Mouse (Mus musculus): ENCODE measurements around the gene Dclk2.

Dclk2 gene

DNA sequence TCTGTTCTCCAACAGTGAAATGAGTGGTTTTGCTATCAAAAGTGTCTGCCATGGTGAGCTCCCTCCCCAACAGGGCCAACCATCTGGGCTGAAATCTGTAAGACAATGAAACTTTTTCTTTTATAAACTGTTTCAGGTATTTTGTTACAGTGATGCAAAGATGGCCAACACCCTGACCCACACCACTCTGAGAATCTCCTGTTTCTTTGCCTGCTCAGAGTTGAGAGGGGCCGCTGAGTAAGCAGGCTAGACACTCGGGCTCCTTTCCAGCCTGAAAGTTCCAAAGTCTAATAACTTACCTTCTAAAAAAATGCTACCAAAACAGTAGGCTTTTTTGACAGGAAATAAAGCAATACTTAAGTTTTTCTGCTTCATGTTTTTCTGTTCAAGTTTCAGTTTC lies 78.2 kb downstream of the Dclk2 start:
- no peak for DNase-seq (ENCODE audit: low spot score)

DNA sequence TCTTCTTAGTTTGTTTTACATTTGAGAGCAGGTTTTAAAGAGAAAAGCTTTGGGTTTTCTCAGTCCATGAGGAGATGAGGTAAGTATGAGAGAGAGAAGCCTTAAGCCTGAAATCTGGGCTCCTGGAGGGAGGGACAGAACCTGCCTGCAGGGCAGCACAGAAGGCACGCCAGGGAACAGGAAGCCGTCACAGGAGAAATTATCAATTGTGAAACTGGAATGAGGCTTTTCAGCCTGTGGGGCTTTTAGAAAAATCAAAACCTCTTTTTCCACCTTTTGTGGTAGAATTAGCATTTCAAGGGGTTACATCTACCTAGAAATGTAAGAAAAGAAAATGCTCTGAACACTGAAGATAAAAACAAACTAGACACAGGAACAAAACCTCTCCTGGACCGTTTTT lies 81.0 kb downstream of the Dclk2 start:
- no peak for DNase-seq (ENCODE audit: low spot score)

GRCm38 (mm10) chr3:86837386-86837785 lies 83.3 kb downstream of the Dclk2 start:
- DNase-seq (ENCODE audit: low spot score) = no peak

DNA sequence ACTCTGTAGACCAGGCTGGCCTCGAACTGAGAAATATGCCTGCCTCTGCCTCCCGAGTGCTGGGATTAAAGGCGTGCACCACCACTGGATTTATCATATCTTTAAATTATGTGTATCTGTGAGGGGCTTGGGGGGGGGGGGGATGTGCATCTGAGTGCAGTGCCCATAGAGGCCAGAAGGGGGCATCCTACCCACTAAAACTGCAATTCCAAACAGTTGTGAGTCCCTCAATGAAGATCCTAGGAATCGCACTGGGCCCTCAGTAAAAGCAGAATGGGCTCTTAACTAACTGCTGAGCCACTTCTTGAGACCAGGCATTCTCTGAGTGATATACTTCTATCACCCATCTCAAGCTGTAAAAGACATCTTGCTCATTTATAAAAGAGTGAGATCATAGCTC lies 85.5 kb downstream of the Dclk2 start:
- no peak for DNase-seq (ENCODE audit: low spot score)

- DNase-seq (ENCODE audit: low spot score) = no peak
Observed at GRCm38 (mm10) chr3:86834341-86834740, 86.3 kb downstream of the Dclk2 start.

DNA sequence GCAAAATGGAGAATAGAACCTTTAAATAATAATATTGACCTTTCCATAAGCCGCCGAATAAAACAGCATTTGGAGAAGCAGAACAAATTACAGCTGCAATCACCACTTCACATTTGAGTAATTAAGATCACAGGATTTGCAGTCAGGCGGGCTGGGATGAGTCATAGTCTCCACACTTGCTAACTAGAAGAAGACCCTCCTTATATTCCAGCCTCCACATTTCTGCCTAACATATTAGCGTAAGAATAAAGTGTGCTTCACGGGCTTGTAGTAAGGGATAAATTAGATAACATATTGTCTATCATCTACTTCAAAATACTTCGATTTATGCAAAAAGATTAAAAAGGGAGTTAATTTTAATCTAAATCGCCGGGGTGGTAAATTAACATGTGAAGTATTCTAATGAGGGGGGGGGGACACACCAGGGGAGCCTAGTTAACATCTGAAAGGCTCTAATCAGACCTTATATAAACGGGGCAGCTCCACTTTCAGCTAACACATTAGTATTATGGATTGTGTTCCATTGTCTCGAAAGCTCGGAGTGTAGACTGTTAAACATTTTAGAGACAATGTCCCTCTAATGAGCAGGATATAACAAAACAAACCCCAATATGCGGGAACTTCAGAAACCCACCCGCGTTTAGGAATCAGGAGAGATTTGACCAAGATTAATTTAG lies 87.9 kb downstream of the Dclk2 start:
- no peak for DNase-seq (ENCODE audit: low spot score)

DNA sequence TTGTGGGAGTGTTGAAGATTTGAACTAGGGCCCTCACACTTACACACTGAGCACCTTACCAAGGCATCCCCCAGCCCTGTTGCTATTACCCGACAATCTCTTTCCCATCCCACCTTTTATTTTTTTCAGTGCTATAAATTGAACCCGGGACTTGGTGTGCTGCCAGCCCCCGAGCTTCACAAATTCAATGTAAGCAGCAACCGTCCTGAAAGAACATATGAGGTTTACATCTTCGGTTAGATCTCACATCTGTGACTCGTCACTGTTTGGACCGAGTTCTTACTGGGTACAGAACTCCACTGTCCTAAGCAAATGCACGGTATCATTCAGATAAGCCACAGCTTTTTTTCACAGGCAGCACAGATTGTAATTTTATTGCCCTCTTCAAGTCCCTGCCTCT lies 88.5 kb downstream of the Dclk2 start:
- DNase-seq (ENCODE audit: low spot score) = no peak

GRCm38 (mm10) chr3:86827506-86827905 lies 93.1 kb downstream of the Dclk2 start:
- DNase-seq (ENCODE audit: low spot score) = no peak

DNA sequence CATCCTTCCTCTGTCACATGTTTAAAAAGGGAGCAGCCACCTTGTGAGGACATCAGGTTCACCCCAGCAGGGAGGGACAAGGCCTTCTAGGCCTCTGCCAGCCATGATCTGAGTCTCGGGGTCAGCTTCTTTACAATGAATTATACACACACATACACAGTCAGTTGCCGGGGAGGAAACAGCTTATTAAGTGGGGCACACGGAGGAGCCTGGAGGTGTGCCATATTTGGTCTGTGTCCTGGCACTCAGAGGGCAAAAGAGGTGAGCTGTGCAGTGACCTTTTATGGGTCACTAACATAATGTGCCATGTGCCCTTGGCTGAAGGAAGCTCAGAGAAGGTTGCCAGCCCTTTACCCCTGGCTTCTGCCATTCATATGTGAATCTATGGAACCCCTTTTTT lies 99.3 kb downstream of the Dclk2 start:
- DNase-seq (ENCODE audit: low spot score) = no peak

DNA sequence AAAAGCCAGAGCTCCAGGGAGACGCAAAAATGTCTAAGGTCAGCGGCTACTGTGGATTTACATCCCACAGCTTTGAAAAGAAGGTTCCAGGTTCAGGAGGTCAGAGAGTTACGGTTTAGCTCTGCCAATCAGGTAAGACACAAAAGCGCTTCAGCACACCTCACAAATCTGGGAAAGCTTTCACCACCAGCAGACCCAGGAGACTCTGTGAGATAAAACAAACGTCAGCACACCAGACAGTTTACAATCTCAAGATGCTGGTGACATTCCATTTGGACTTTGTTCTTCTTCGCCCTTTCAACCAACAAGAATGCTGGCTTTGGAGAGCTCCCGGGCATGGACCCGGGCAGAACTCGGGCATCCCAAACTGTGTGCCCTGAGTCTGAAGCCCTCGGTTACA lies 100.3 kb downstream of the Dclk2 start:
- DNase-seq (ENCODE audit: low spot score) = no peak

DNA sequence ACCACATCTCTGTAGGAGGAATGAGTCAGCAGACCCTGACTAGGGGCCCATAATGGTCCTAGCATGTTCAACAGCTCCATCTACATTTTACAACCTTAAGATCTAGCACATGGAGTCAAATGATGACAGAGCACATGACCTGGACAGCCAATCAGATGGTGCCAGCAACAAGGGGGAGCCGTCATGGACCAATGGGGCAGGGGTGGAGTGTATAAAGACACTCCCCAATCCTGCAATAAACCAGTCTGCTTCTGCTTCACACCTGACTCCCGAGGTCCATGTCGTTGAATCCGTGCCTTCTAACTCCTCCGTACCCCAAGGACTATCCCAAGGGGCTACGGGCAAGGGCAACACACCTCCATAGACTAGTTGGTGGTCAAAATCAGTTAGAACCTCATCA lies 101.3 kb downstream of the Dclk2 start:
- no peak for DNase-seq (ENCODE audit: low spot score)

GRCm38 (mm10) chr3:86818001-86818585 lies 102.6 kb downstream of the Dclk2 start:
- no peak for DNase-seq (ENCODE audit: low spot score)

GRCm38 (mm10) chr3:86812689-86813088 lies 108.0 kb downstream of the Dclk2 start:
- DNase-seq (ENCODE audit: low spot score) = peak; percentile 60

- DNase-seq (ENCODE audit: low spot score) = no peak
Observed at GRCm38 (mm10) chr3:86810908-86811307, 109.7 kb downstream of the Dclk2 start.

- DNase-seq (ENCODE audit: low spot score) = no peak
Observed at GRCm38 (mm10) chr3:86809646-86810045, 111.0 kb downstream of the Dclk2 start.

GRCm38 (mm10) chr3:86809199-86809598 lies 111.5 kb downstream of the Dclk2 start:
- no peak for DNase-seq (ENCODE audit: low spot score)

- DNase-seq (ENCODE audit: low spot score) = no peak
Observed at GRCm38 (mm10) chr3:86807750-86808467, 112.7 kb downstream of the Dclk2 start.

DNA sequence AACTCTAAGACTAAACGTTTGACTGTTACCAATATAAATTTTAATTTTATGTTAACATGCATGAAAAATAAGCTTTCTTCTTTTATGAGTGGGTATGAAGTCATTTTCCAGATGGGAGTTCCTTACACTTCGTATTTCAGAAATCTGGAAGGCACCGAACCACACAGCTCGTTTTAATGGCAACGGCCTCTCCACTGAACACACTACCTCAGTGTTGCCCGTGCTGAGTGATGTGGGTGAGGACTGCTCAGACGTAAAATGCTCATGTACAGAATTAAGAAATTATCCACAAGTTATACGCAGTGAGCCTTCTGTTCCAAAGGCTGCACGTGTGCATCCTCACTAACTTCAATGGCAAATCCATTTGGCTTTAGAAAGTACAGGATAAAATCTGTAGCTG lies 113.8 kb downstream of the Dclk2 start:
- DNase-seq (ENCODE audit: low spot score) = no peak

DNA sequence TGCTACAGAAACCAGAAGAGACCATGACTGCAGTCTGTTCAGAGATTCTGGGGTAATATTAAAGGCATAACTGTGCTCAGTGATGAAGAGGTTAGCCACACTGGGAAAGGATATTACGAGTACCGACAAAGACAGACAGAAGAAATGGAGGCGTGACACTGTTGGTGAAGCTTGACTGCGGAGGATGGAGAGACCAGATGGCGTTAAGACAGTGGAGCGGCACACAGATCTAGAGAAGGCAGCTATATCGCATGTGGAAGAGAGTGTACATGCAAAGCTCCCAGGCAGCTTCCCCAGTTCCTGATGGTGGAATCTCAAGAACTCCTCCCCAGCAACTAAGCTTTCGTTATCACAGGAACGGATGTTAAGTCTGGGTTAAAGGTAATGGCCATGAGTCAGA lies 116.4 kb downstream of the Dclk2 start:
- no peak for DNase-seq (ENCODE audit: low spot score)

DNA sequence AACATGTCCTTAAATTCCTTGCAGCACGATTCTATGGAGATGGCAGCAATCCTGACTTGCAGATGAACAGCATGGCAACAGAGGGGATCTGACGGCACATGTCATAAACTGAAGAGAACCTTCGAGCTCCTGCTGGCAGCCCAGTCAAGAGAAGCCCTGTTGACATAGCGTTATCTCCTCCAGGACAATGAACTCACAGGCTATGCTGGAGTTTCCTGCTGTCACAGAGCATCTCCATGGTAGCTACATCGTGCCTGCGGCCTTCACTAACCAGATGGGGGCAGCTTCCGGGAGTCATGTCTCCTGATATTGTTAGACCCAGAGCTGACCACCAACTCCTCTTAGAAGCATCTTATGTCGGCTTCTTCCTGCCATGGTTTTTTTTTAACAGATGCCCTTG lies 117.8 kb downstream of the Dclk2 start:
- DNase-seq (ENCODE audit: low spot score) = no peak

DNA sequence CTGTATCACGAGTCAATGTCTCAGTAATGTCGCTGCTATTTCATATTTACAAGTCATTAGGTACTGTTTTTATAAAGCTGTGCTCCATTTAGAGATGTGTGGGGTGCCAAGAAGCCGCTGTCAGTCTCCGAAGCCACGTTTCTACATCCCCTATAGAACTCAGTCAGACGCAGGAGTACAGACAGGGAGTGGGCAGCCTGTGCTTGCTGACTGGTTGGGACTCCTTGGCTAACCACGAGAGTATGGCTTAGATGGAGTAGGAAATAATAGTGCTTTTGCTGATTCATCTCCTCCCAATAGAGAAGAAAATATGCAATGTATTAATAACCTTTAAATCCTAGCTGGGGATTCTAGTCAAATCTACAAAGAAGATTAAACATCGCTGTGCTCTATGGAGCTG lies 119.8 kb downstream of the Dclk2 start:
- DNase-seq (ENCODE audit: low spot score) = no peak

GRCm38 (mm10) chr3:86799041-86799440 lies 121.6 kb downstream of the Dclk2 start:
- DNase-seq (ENCODE audit: low spot score) = no peak

- no peak for DNase-seq (ENCODE audit: low spot score)
Observed at GRCm38 (mm10) chr3:86797871-86798460, 122.7 kb downstream of the Dclk2 start.

Measured in ovary, postnatal 14 days (tissue).